Mouse (Mus musculus) liver, adult 2 months (tissue): ENCODE results near the gene Lrrc8c.

ENCODE experiments used
- CTCF ChIP-seq: fragments of 200-500 bp; IDR thresholded peaks from 2 replicates; pipeline ENCODE4 v1.5.1; 2011; ENCODE audit warnings: low read depth, low read length, control low read depth
- POLR2A ChIP-seq: fragments of 200-500 bp; IDR thresholded peaks from 2 replicates; pipeline ENCODE4 v1.6.1; 2011; ENCODE audit warnings: low read length, control low read depth; ENCODE audit not compliant: insufficient read depth; ENCODE audit errors: extremely low read depth

GRCm38 (mm10) chr5:105483632-105484031 is 35.6 kb upstream of the Lrrc8c start:
- TF ChIP-seq POLR2A (no peak), CTCF (no peak)
